Mouse (Mus musculus) stomach, postnatal 0 days (tissue): Measurements from ENCODE around the gene Banf2. TPM values are rescaled to one million over a fixed set of nuclear protein-coding genes. Genes with fewer than 3 reads are reported as not detected.

Experiments
- ATAC-seq: fragments of 200-750 bp; cut with Nextera tagmentation; 2 replicates; pipeline ENCODE4 v1.8.0; 2017; ENCODE audit not compliant: low FRiP score, low TSS enrichment
- DNase-seq: peaks from one replicate; pipeline ENCODE4 v3.0.0-alpha.2; 2016; ENCODE audit warnings: low spot score
- H3K27ac ChIP-seq: fragments of 300-500 bp; sonication (generic); replicated peaks from 2 replicates; pipeline ENCODE4 v1.5.1; 2014; ENCODE audit warnings: mild to moderate bottlenecking, control low read depth
- H3K27me3 ChIP-seq: fragments of 300-500 bp; sonication (generic); 2 replicates; pipeline ENCODE4 v1.6.1; 2014; ENCODE audit warnings: low read length; ENCODE audit not compliant: control insufficient read depth, insufficient read depth
- H3K36me3 ChIP-seq: fragments of 300-500 bp; sonication (generic); 2 replicates; pipeline ENCODE4 v1.6.1; 2014; ENCODE audit warnings: low read length, mixed read lengths; ENCODE audit not compliant: control insufficient read depth, insufficient read depth
- H3K4me1 ChIP-seq: fragments of 300-500 bp; sonication (generic); replicated peaks from 2 replicates; pipeline ENCODE4 v1.6.1; 2014; ENCODE audit warnings: antibody characterized with exemption; ENCODE audit not compliant: control insufficient read depth, insufficient read depth
- H3K4me2 ChIP-seq: fragments of 300-500 bp; sonication (generic); replicated peaks from 2 replicates; pipeline ENCODE4 v1.6.1; 2014; ENCODE audit warnings: low read depth, mild to moderate bottlenecking, control low read depth, moderate library complexity
- H3K4me3 ChIP-seq: fragments of 300-500 bp; sonication (generic); 2 replicates; pipeline ENCODE4 v1.5.1; 2014; ENCODE audit warnings: low read depth, low read length, control low read depth
- H3K9ac ChIP-seq: fragments of 300-500 bp; sonication (generic); 2 replicates; pipeline ENCODE4 v1.6.1; 2014; ENCODE audit warnings: mild to moderate bottlenecking, low read length, control low read depth, mixed read lengths
- H3K9me3 ChIP-seq: fragments of 300-500 bp; sonication (generic); 2 replicates; pipeline ENCODE4 v1.6.1; 2016; ENCODE audit warnings: low read length; ENCODE audit not compliant: control insufficient read depth
- CTCF ChIP-seq: IDR thresholded peaks from 2 replicates; pipeline ENCODE4 v1.5.1; 2016; ENCODE audit warnings: antibody characterized with exemption, low read depth, mild to moderate bottlenecking, moderate library complexity
- EP300 ChIP-seq: optimal IDR thresholded peaks from 2 replicates; pipeline ENCODE3; 2016; ENCODE audit warnings: antibody characterized with exemption
- WGBS: fragments of 180-500 bp; shearing (Covaris S2); extraction: QIAGEN DNeasy Blood & Tissue Kit; methylation state at CpG from one replicate; pipeline ENCODE4 v1.1.7; 2014; 5-methylcytosine and 5-hydroxymethylcytosine counted together
- polyA plus RNA-seq: library from polyadenylated mRNA; unstranded; fragments of >200 nt; fragmentation: Nextera tagmentation; extraction: Ambion mirVana; gene quantifications from 2 replicates; pipeline ENCODE4 v1.2.1, GENCODE M21; 2015

The Banf2 gene
- polyA plus RNA-seq, 1 experiment from 2014 or later: not detected

DNA sequence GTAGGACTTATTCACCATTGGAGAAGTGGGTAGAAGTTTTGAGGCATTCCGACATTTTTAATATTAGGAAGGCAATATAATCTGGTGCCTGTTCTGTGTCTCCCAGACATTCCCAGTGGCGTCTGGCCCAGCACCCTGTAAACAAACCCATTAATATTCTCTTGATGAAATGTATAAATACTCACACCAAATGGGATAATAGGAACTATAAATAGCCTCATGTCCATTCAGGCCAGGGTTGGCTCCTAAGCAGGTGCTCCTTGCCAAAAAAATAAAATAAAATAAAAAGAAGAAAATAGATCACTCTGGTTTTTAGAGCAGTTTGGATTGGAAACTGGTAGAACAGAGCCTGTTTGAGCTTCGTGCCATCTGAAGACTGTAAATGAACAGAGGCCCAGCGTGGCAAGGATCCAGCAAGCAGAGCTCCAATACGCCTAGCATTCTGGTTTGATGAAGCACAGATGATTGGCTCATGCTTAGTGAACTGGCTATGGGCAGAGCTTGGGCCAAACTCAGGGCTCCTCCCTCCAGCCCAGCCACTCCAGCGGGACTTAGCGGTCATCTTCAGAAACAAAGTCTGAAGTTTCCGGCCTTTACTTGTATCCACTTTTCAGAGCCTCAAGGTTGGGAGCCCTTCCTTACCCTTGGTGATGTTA is 19.7 kb downstream of the Banf2 start:
- Histone ChIP-seq H3K9ac (no peak overlapping the region), H3K4me1 (no peaks in the 10 kb centered on the region), H3K36me3 (no peaks in the 10 kb centered on the region), H3K9me3 (no peaks in the 10 kb centered on the region), H3K27ac (no peak overlapping the region), H3K4me2 (no peak overlapping the region), H3K27me3 (no peaks in the 10 kb centered on the region), H3K4me3 (no peak overlapping the region)
- whole genome bisulfite sequencing: 57% methylated on average over 8 of the region's 8 CpGs
- TF ChIP-seq EP300: no peak
- no peak for TF ChIP-seq CTCF
- DNase-seq: peak; percentile 28
- peak; percentile 49; the same call in 1 of the 2 replicates for ATAC-seq

DNA sequence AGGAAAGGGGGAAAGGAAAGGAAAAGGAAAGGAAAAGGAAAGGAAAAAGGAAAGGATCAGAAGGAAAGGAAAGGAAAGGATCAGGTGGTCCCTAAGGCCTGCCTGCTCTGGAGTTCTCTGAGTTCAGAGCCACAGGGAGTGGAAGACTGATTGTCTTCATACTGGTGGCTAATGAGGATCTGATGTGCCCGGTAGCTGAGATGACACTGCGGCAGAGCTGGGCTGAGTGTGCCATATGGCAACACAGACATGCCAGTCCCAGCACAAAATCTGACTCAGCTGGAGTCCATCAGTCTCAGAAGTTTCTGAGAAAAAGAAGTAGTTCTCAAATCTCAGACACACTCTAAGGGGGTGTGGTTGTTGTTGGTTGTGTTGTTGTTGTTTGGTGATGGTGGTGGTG is 24.9 kb downstream of the Banf2 start:
- Histone ChIP-seq H3K27me3 (no peaks in the 10 kb centered on the region), H3K4me3 (no peak overlapping the region), H3K9me3 (no peaks in the 10 kb centered on the region), H3K4me1 (no peaks in the 10 kb centered on the region), H3K36me3 (no peaks in the 10 kb centered on the region), H3K9ac (no peak overlapping the region), H3K4me2 (no peak overlapping the region), H3K27ac (no peak overlapping the region)
- 72% methylated on average over 2 of the region's 2 CpGs for WGBS
- DNase-seq (no peak), ATAC-seq (no peak)
- TF ChIP-seq CTCF: no peak
- no peak for TF ChIP-seq EP300

DNA sequence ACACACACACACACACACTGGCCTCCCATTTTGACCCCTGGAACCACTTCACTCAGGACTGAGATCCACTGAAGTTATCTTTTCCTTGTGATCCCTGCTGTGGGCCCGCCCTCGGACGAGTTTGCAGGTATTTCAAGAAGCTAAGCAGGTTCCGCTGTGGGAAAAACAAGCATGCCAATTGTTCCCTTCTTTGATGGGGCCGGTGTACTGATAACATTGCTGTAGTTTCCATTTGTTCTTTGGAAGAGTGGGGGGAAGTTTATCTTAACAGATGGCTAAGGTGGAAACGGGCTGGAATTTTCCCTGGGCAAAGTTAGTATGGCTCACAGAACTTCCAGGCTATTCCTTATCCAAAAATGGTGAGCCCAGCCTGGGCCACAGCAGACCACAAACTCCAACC is 28.8 kb downstream of the Banf2 start:
- TF ChIP-seq EP300: no peak
- TF ChIP-seq CTCF: no peak
- WGBS: 49% methylated on average over 6 of the region's 6 CpGs
- Histone ChIP-seq H3K4me1 (no peaks in the 10 kb centered on the region), H3K27me3 (no peaks in the 10 kb centered on the region), H3K4me3 (no peak overlapping the region), H3K4me2 (no peak overlapping the region), H3K9ac (no peak overlapping the region), H3K9me3 (no peaks in the 10 kb centered on the region), H3K36me3 (no peaks in the 10 kb centered on the region), H3K27ac (no peak overlapping the region)
- no peak for ATAC-seq
- peak; percentile 57 for DNase-seq

DNA sequence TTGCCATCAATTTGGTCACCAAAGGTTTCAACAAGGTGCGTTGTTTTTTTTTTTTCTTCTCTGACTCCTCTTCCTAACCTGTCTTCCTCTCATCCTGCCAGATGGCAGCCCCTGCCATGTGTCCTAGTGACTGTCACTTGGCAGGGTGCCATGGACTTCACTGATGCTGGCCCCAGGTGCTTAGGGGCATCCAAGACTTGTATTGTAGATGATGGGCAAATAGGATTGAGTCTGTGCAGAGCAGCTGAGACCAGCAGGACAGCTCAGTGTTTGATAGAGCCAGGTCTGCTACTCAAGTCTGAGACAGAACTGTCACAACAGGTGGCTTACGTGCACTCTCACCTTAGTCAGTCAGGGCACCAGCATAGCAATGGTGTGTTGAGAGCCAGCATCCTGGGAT is 32.6 kb downstream of the Banf2 start:
- TF ChIP-seq EP300 (no peak), CTCF (no peak)
- Histone ChIP-seq H3K9ac (no peak overlapping the region), H3K36me3 (no peaks in the 10 kb centered on the region), H3K4me1 (no peaks in the 10 kb centered on the region), H3K4me2 (no peak overlapping the region), H3K27me3 (no peaks in the 10 kb centered on the region), H3K27ac (no peak overlapping the region), H3K9me3 (no peaks in the 10 kb centered on the region), H3K4me3 (no peak overlapping the region)
- no peak for DNase-seq
- 95% methylated on average over 2 of the region's 2 CpGs for WGBS
- no peak for ATAC-seq

DNA sequence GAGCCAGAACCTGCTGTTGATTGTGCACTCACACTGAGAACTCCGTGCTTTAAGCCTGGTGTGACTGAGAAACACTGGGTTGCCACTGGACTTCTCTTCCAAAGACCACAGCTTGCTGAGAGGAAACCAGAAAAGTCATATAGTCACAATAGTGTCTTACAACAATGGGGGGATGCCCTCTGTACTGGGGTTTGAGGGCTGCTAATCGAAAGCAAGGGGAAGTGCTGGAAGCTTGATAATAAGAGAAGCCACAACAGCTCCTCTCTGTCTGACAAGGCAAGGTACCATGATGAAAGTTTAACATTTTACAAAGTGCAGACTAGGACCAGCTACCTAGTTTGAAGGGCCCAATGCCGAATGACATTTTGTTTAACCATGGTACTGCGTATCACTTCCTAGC is 36.8 kb downstream of the Banf2 start:
- Histone ChIP-seq H3K27me3 (no peaks in the 10 kb centered on the region), H3K27ac (no peak overlapping the region), H3K4me3 (no peak overlapping the region), H3K4me2 (no peak overlapping the region), H3K9me3 (no peaks in the 10 kb centered on the region), H3K9ac (no peak overlapping the region), H3K36me3 (no peaks in the 10 kb centered on the region), H3K4me1 (no peaks in the 10 kb centered on the region)
- ATAC-seq (no peak), DNase-seq (no peak)
- WGBS: 87% methylated on average over 4 of the region's 4 CpGs
- TF ChIP-seq CTCF (no peak), EP300 (no peak)

DNA sequence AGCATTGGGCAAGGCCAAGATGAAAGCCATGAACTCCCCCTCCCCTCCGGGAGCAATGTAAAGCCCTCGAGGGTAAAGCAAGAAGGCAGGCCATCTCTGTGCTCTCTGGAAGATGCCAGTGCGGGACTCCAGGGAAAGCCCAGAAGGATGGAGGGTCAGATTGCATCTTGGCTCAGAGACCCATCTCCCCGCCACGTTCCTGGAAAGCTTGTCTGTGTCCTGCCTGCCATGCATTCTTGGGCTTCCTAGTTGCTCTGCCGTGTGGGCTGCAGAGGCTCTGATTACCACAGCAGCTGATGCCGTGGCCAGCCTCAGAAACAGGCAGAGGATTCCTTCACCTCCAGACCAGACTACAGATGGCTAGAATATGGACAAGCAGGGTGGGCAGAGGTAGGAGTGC is 37.6 kb downstream of the Banf2 start:
- WGBS: 42% methylated on average over 7 of the region's 7 CpGs
- ATAC-seq: no peak
- Histone ChIP-seq H3K4me1 (no peaks in the 10 kb centered on the region), H3K27me3 (no peaks in the 10 kb centered on the region), H3K36me3 (no peaks in the 10 kb centered on the region), H3K4me2 (no peak overlapping the region), H3K9me3 (no peaks in the 10 kb centered on the region), H3K4me3 (no peak overlapping the region), H3K27ac (no peak overlapping the region), H3K9ac (no peak overlapping the region)
- TF ChIP-seq CTCF (no peak), EP300 (no peak)
- no peak for DNase-seq
